Mouse (Mus musculus) heart, adult 2 months (tissue): ENCODE results near the gene Camk1d.

Experiments
- CTCF ChIP-seq: fragments of 200-600 bp; IDR thresholded peaks from 2 replicates; pipeline ENCODE4 v1.8.1; 2022; ENCODE audit warnings: antibody characterized with exemption, mild to moderate bottlenecking, moderate library complexity
- EP300 ChIP-seq: fragments of 200-500 bp; IDR thresholded peaks from 2 replicates; pipeline ENCODE4 v1.6.1; 2011; ENCODE audit warnings: low read depth, low read length, control low read depth; ENCODE audit not compliant: insufficient read depth
- POLR2A ChIP-seq: fragments of 200-500 bp; IDR thresholded peaks from 2 replicates; pipeline ENCODE4 v1.6.1; 2011; ENCODE audit warnings: mild to moderate bottlenecking, low read depth, low read length, control low read depth; ENCODE audit not compliant: insufficient read depth

DNA sequence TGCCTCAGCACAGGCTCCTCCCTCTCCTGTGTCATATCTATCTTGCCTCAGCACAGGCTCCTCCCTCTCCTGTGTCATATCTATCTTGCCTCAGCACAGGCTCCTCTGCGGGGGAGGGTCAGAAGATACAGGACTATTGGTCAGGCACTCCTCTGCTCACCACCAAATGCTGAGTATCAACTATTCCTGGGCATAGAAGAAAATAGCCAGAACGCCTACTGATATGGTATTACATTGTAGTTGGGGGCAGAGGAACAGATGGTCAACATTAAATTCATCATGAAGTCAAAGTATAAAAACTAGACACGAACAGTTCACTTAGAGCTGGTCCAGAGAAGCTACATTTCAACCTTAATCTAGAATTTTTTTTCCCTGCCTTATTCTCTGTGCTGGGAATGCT, 395.2 kb downstream of the Camk1d start:
- TF ChIP-seq CTCF (no peak), POLR2A (no peak), EP300 (no peak)
